Mouse (Mus musculus): ENCODE data around the gene Gm10198. TPM values are rescaled to one million over a fixed set of nuclear protein-coding genes. Genes with fewer than 3 reads are reported as not detected.

The Gm10198 gene
- polyA plus RNA-seq, 1 experiment from 2014 or later: not detected

- no peak overlapping the region for H3K9ac ChIP-seq (ENCODE audit: low read length)
- no peak for ATAC-seq (ENCODE audit: low FRiP score)
These were observed 15.4 kb upstream of the Gm10198 start for GRCm38 (mm10) chr13:111577177-111577576.

GRCm38 (mm10) chr13:111580054-111580453 is 12.5 kb upstream of the Gm10198 start:
- Histone ChIP-seq H3K36me3 (ENCODE audit: control insufficient read depth, insufficient read depth, low read length) (no peaks in the 10 kb centered on the region), H3K9me3 (ENCODE audit: control insufficient read depth, low read length) (no peaks in the 10 kb centered on the region), H3K4me2 (no peak overlapping the region), H3K4me3 (ENCODE audit: low read depth, low read length) (no peak overlapping the region), H3K4me1 (ENCODE audit: control insufficient read depth, insufficient read depth, low read length) (no peaks in the 10 kb centered on the region), H3K27me3 (ENCODE audit: control insufficient read depth, insufficient read depth, low read length) (no peaks in the 10 kb centered on the region), H3K9ac (ENCODE audit: low read length) (no peak overlapping the region), H3K27ac (ENCODE audit: low read depth, low read length) (no peak overlapping the region)
- 91% methylated on average over 10 of the region's 10 CpGs for WGBS
- ATAC-seq (ENCODE audit: low FRiP score): no peak
- no peak for DNase-seq (ENCODE audit: low spot score, missing footprints)

More at GRCm38 (mm10) chr13:111577177-111577576, 15.4 kb upstream of the Gm10198 start:
- H3K27me3 ChIP-seq (ENCODE audit: control insufficient read depth, insufficient read depth, low read length): no peaks in the 10 kb centered on the region
- no peak overlapping the region for H3K4me3 ChIP-seq (ENCODE audit: low read depth, low read length)
- no peaks in the 10 kb centered on the region for H3K36me3 ChIP-seq (ENCODE audit: control insufficient read depth, insufficient read depth, low read length)
- H3K4me1 ChIP-seq (ENCODE audit: control insufficient read depth, insufficient read depth, low read length): no peaks in the 10 kb centered on the region
- H3K27ac ChIP-seq (ENCODE audit: low read depth, low read length): no peak overlapping the region
- H3K9me3 ChIP-seq (ENCODE audit: control insufficient read depth, low read length): no peaks in the 10 kb centered on the region
- 95% methylated on average over 11 of the region's 11 CpGs for WGBS
- no peak for DNase-seq (ENCODE audit: low spot score, missing footprints)
- no peak overlapping the region for H3K4me2 ChIP-seq

GRCm38 (mm10) chr13:111598111-111598510 is 5.5 kb downstream of the Gm10198 start:
- Histone ChIP-seq H3K9ac (ENCODE audit: low read length) (no peak overlapping the region), H3K4me1 (ENCODE audit: control insufficient read depth, insufficient read depth, low read length) (no peaks in the 10 kb centered on the region), H3K27me3 (ENCODE audit: control insufficient read depth, insufficient read depth, low read length) (no peaks in the 10 kb centered on the region), H3K36me3 (ENCODE audit: control insufficient read depth, insufficient read depth, low read length) (no peaks in the 10 kb centered on the region), H3K9me3 (ENCODE audit: control insufficient read depth, low read length) (no peaks in the 10 kb centered on the region), H3K4me2 (no peak overlapping the region), H3K4me3 (ENCODE audit: low read depth, low read length) (no peak overlapping the region), H3K27ac (ENCODE audit: low read depth, low read length) (no peak overlapping the region)
- ATAC-seq (ENCODE audit: low FRiP score) (no peak), DNase-seq (ENCODE audit: low spot score, missing footprints) (no peak)
- WGBS: 85% methylated on average over 7 of the region's 7 CpGs

- Histone ChIP-seq H3K4me2 (no peak overlapping the region), H3K27ac (ENCODE audit: low read depth, low read length) (no peak overlapping the region), H3K9ac (ENCODE audit: low read length) (no peak overlapping the region), H3K36me3 (ENCODE audit: control insufficient read depth, insufficient read depth, low read length) (no peaks in the 10 kb centered on the region), H3K27me3 (ENCODE audit: control insufficient read depth, insufficient read depth, low read length) (no peaks in the 10 kb centered on the region), H3K4me3 (ENCODE audit: low read depth, low read length) (no peak overlapping the region), H3K4me1 (ENCODE audit: control insufficient read depth, insufficient read depth, low read length) (no peaks in the 10 kb centered on the region), H3K9me3 (ENCODE audit: control insufficient read depth, low read length) (no peaks in the 10 kb centered on the region)
- 71% methylated on average over 4 of the region's 4 CpGs for WGBS
- no peak for DNase-seq (ENCODE audit: low spot score, missing footprints)
- no peak for ATAC-seq (ENCODE audit: low FRiP score)
These were observed 8.8 kb downstream of the Gm10198 start for GRCm38 (mm10) chr13:111601383-111601782.

GRCm38 (mm10) chr13:111604826-111605225 is 12.2 kb downstream of the Gm10198 start:
- no peaks in the 10 kb centered on the region; the same call in 1 of the 2 replicates for H3K9me3 ChIP-seq (ENCODE audit: control insufficient read depth, low read length)
- no peak overlapping the region for H3K4me2 ChIP-seq
- H3K27me3 ChIP-seq (ENCODE audit: control insufficient read depth, insufficient read depth, low read length): no peaks in the 10 kb centered on the region
- no peaks in the 10 kb centered on the region for H3K36me3 ChIP-seq (ENCODE audit: control insufficient read depth, insufficient read depth, low read length)
- WGBS: 94% methylated on average over 5 of the region's 5 CpGs
- DNase-seq (ENCODE audit: low spot score, missing footprints) (no peak), ATAC-seq (ENCODE audit: low FRiP score) (no peak)
- H3K27ac ChIP-seq (ENCODE audit: low read depth, low read length): no peak overlapping the region
- no peak overlapping the region for H3K9ac ChIP-seq (ENCODE audit: low read length)
- no peaks in the 10 kb centered on the region for H3K4me1 ChIP-seq (ENCODE audit: control insufficient read depth, insufficient read depth, low read length)
- no peak overlapping the region for H3K4me3 ChIP-seq (ENCODE audit: low read depth, low read length)

GRCm38 (mm10) chr13:111616168-111617125 is 23.9 kb downstream of the Gm10198 start:
- H3K4me3 ChIP-seq (ENCODE audit: low read depth, low read length): no peak overlapping the region
- whole genome bisulfite sequencing: 86% methylated on average over 13 of the region's 13 CpGs
- H3K4me1 ChIP-seq (ENCODE audit: control insufficient read depth, insufficient read depth, low read length): no peaks in the 10 kb centered on the region
- no peaks in the 10 kb centered on the region for H3K36me3 ChIP-seq (ENCODE audit: control insufficient read depth, insufficient read depth, low read length)
- no peak for ATAC-seq (ENCODE audit: low FRiP score)
- H3K27ac ChIP-seq (ENCODE audit: low read depth, low read length): no peak overlapping the region
- H3K9ac ChIP-seq (ENCODE audit: low read length): no peak overlapping the region
- DNase-seq (ENCODE audit: low spot score, missing footprints): no peak
- no peak overlapping the region for H3K4me2 ChIP-seq
- H3K9me3 ChIP-seq (ENCODE audit: control insufficient read depth, low read length): no peaks in the 10 kb centered on the region
- no peaks in the 10 kb centered on the region for H3K27me3 ChIP-seq (ENCODE audit: control insufficient read depth, insufficient read depth, low read length)

GRCm38 (mm10) chr13:111620433-111620832 is 27.8 kb downstream of the Gm10198 start:
- no peak for DNase-seq (ENCODE audit: low spot score, missing footprints)
- 82% methylated on average over 4 of the region's 4 CpGs for WGBS

GRCm38 (mm10) chr13:111622425-111622824 is 29.8 kb downstream of the Gm10198 start:
- Histone ChIP-seq H3K4me3 (ENCODE audit: low read depth, low read length) (no peak overlapping the region), H3K36me3 (ENCODE audit: control insufficient read depth, insufficient read depth, low read length) (no peaks in the 10 kb centered on the region), H3K9me3 (ENCODE audit: control insufficient read depth, low read length) (no peaks in the 10 kb centered on the region), H3K9ac (ENCODE audit: low read length) (no peak overlapping the region), H3K4me1 (ENCODE audit: control insufficient read depth, insufficient read depth, low read length) (no peaks in the 10 kb centered on the region), H3K4me2 (no peak overlapping the region), H3K27ac (ENCODE audit: low read depth, low read length) (no peak overlapping the region), H3K27me3 (ENCODE audit: control insufficient read depth, insufficient read depth, low read length) (no peaks in the 10 kb centered on the region)
- DNase-seq (ENCODE audit: low spot score, missing footprints) (no peak), ATAC-seq (ENCODE audit: low FRiP score) (no peak)
- 87% methylated on average over 3 of the region's 3 CpGs for WGBS

More at GRCm38 (mm10) chr13:111620433-111620832, 27.8 kb downstream of the Gm10198 start:
- H3K4me3 ChIP-seq (ENCODE audit: low read depth, low read length): no peak overlapping the region
- no peaks in the 10 kb centered on the region for H3K4me1 ChIP-seq (ENCODE audit: control insufficient read depth, insufficient read depth, low read length)
- no peaks in the 10 kb centered on the region for H3K9me3 ChIP-seq (ENCODE audit: control insufficient read depth, low read length)
- no peaks in the 10 kb centered on the region for H3K27me3 ChIP-seq (ENCODE audit: control insufficient read depth, insufficient read depth, low read length)
- no peak for ATAC-seq (ENCODE audit: low FRiP score)
- H3K36me3 ChIP-seq (ENCODE audit: control insufficient read depth, insufficient read depth, low read length): no peaks in the 10 kb centered on the region
- H3K4me2 ChIP-seq: no peak overlapping the region
- H3K9ac ChIP-seq (ENCODE audit: low read length): no peak overlapping the region
- no peak overlapping the region for H3K27ac ChIP-seq (ENCODE audit: low read depth, low read length)

GRCm38 (mm10) chr13:111623112-111623511 is 30.5 kb downstream of the Gm10198 start:
- H3K4me2 ChIP-seq: no peak overlapping the region
- no peak overlapping the region for H3K27ac ChIP-seq (ENCODE audit: low read depth, low read length)
- no peak overlapping the region for H3K4me3 ChIP-seq (ENCODE audit: low read depth, low read length)
- no peaks in the 10 kb centered on the region for H3K27me3 ChIP-seq (ENCODE audit: control insufficient read depth, insufficient read depth, low read length)
- no peak overlapping the region for H3K9ac ChIP-seq (ENCODE audit: low read length)
- DNase-seq (ENCODE audit: low spot score, missing footprints): no peak
- WGBS: 82% methylated on average over 7 of the region's 7 CpGs
- H3K36me3 ChIP-seq (ENCODE audit: control insufficient read depth, insufficient read depth, low read length): no peaks in the 10 kb centered on the region
- no peak for ATAC-seq (ENCODE audit: low FRiP score)
- no peaks in the 10 kb centered on the region for H3K9me3 ChIP-seq (ENCODE audit: control insufficient read depth, low read length)
- H3K4me1 ChIP-seq (ENCODE audit: control insufficient read depth, insufficient read depth, low read length): no peaks in the 10 kb centered on the region
